Mouse (Mus musculus) myocyte (in vitro differentiated cells): ENCODE results near the gene Cactin. TPM values are rescaled to one million over a fixed set of nuclear protein-coding genes. Genes with fewer than 3 reads are reported as not detected.

ENCODE experiments used
- H3K27me3 ChIP-seq: one replicate; pipeline ENCODE4 v1.6.1; 2011; ENCODE audit not compliant: control insufficient read depth, insufficient read depth, insufficient read length
- H3K36me3 ChIP-seq: one replicate; pipeline ENCODE4 v1.6.1; 2011; ENCODE audit not compliant: control insufficient read depth, insufficient read depth
- H3K4me2 ChIP-seq: one replicate; pipeline ENCODE4 v1.6.1; 2011; ENCODE audit warnings: low read depth, control low read depth
- H3K4me3 ChIP-seq: one replicate; pipeline ENCODE4 v1.5.1; 2011; ENCODE audit warnings: mild to moderate bottlenecking, control low read depth, moderate library complexity
- H3K79me2 ChIP-seq: one replicate; pipeline ENCODE4 v1.6.1; 2011; ENCODE audit not compliant: control insufficient read depth, insufficient read depth
- H3ac ChIP-seq: one replicate; pipeline ENCODE4 v1.6.1; 2011; ENCODE audit not compliant: control insufficient read depth, insufficient read length
- CEBPB ChIP-seq: IDR thresholded peaks from 2 replicates; pipeline ENCODE4 v1.6.1; 2011; ENCODE audit warnings: mild to moderate bottlenecking, moderate library complexity; ENCODE audit not compliant: poor library complexity, insufficient read depth, severe bottlenecking
- E2F4 ChIP-seq: IDR thresholded peaks from one replicate; pipeline ENCODE4 v1.6.1; 2011; ENCODE audit warnings: mild to moderate bottlenecking, control low read depth, moderate library complexity; ENCODE audit not compliant: insufficient read depth
- MAX ChIP-seq: IDR thresholded peaks from one replicate; pipeline ENCODE4 v1.6.1; 2011; ENCODE audit warnings: low read depth, mild to moderate bottlenecking, control low read depth
- MYOD1 ChIP-seq, 3 experiments: IDR thresholded peaks; one replicate each; pipeline ENCODE4 v1.6.1; 2011; ENCODE audit warnings: control low read depth in 2 of 3, low read depth in 2 of 3, mild to moderate bottlenecking in 2 of 3, moderate library complexity in 1 of 3; ENCODE audit not compliant: insufficient read length in 2 of 3, control insufficient read depth in 1 of 3
- MYOG ChIP-seq, 3 experiments: IDR thresholded peaks; one replicate each; pipeline ENCODE4 v1.6.1; 2011; ENCODE audit warnings: control low read depth in 2 of 3, low read depth in 2 of 3, mild to moderate bottlenecking in 2 of 3; ENCODE audit not compliant: insufficient read length in 2 of 3, control insufficient read depth in 1 of 3, insufficient read depth in 1 of 3
- POLR2A ChIP-seq: IDR thresholded peaks from one replicate; pipeline ENCODE4 v1.6.1; 2011; ENCODE audit warnings: low read depth, mild to moderate bottlenecking, control low read depth, moderate library complexity; ENCODE audit not compliant: insufficient read length
- POLR2AphosphoS2 ChIP-seq: IDR thresholded peaks from one replicate; pipeline ENCODE4 v1.6.1; 2011; ENCODE audit warnings: low read depth, control low read depth; ENCODE audit not compliant: insufficient read length
- REST ChIP-seq: IDR thresholded peaks from one replicate; pipeline ENCODE4 v1.6.1; 2011; ENCODE audit warnings: mild to moderate bottlenecking, control low read depth, moderate library complexity; ENCODE audit not compliant: insufficient read depth, insufficient read length
- SRF ChIP-seq: IDR thresholded peaks from one replicate; pipeline ENCODE4 v1.6.1; 2011; ENCODE audit warnings: low read depth; ENCODE audit not compliant: control insufficient read depth, insufficient read length
- TCF12 ChIP-seq: IDR thresholded peaks from one replicate; pipeline ENCODE4 v1.6.1; 2011; ENCODE audit warnings: mild to moderate bottlenecking, control low read depth; ENCODE audit not compliant: poor library complexity, insufficient read depth, severe bottlenecking
- TCF3 ChIP-seq: IDR thresholded peaks from one replicate; pipeline ENCODE4 v1.6.1; 2011; ENCODE audit warnings: low read depth, control low read depth; ENCODE audit not compliant: insufficient read length
- USF1 ChIP-seq: IDR thresholded peaks from one replicate; pipeline ENCODE4 v1.6.1; 2011; ENCODE audit warnings: low read depth, mild to moderate bottlenecking, control low read depth, moderate library complexity
- polyA plus RNA-seq: library from polyadenylated mRNA; unstranded; fragments of >200 nt; fragmentation: generic; extraction: Trizol; gene quantifications from one replicate; pipeline ENCODE4 v1.2.1, GENCODE M21; 2012; ENCODE audit warnings: missing spikeins

Cactin gene
- polyA plus RNA-seq, 1 experiment = 31.3 TPM

DNA sequence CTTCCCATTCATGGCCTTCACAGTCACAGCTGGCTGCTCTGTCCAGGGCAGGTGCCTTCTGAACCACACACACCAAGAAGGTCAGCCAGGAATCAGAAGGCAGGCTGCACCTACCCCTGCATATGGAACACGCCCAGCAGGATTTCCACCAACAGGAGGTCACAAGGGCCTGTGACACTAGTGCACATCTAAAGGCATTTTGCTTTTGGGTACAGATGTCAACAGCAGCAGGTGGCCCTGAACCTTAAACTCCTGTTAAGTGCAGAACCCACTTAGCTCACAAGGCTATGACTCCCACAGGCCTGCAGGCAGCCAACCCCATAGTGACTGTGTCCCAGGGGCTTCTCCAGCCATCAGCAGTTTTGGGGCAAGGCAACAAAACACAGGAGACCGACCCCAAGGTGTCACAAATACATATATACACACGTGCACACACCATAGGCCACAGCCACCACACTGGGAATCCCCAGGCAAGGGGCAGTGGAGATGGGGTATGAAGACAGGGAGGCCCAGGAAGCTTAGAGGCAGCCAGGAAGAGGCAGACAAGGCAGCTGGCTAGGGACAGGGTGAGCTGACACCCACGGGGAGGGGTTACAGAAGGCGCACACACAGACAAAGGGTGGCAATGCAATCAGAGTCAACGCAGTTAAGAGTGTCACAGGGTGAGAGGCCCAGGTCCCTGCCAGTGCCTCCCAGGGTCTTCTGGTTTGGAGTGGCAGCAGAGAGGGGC, 45.7 kb downstream of the Cactin start:
- Histone ChIP-seq H3K27me3 (no peaks in the 10 kb centered on the region), H3ac (no peak overlapping the region), H3K4me3 (no peak overlapping the region), H3K4me2 (no peak overlapping the region), H3K36me3 (peaks cover 14% of the 10 kb centered on the region), H3K79me2 (no peaks in the 10 kb centered on the region)
- TF ChIP-seq MYOG (IDR thresholded peaks at IDR 0.05; ENCODE audit: control insufficient read depth in 1 of 3, insufficient read depth in 1 of 3, insufficient read length in 2 of 3, low read depth in 2 of 3) = no peak
- peak; percentile 80 for TF ChIP-seq POLR2AphosphoS2
- no peak for TF ChIP-seq SRF
- TF ChIP-seq TCF12 = no peak
- TF ChIP-seq POLR2A = peak; percentile 35
- TF ChIP-seq TCF3 = no peak
- TF ChIP-seq USF1 = no peak

DNA sequence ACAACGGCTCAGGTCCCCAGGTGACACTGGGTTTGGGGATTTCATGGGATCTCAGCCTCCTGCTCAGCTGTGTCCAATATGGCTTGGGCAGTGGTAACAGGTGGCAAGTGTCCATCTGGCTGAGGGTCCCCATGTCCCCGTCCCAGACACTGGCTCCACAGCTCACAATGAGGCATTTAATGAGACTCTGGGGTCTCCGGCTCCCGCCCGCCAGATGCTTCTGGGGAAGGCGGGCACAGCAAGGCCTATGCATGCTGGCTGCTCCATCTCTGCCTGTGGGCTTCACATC, 46.2 kb downstream of the Cactin start:
- H3K4me2 ChIP-seq = no peak overlapping the region
- peaks cover 14% of the 10 kb centered on the region for H3K36me3 ChIP-seq
- H3ac ChIP-seq = no peak overlapping the region
- no peak overlapping the region for H3K4me3 ChIP-seq
- no peaks in the 10 kb centered on the region for H3K27me3 ChIP-seq
- H3K79me2 ChIP-seq = peaks cover 4% of the 10 kb centered on the region
- TF ChIP-seq MYOG (IDR thresholded peaks at IDR 0.05; ENCODE audit: control insufficient read depth in 1 of 3, insufficient read depth in 1 of 3, insufficient read length in 2 of 3, low read depth in 2 of 3) (peak in 1 of 3 experiments; percentile 13), USF1 (no peak), MAX (no peak), POLR2AphosphoS2 (peak; percentile 1), MYOD1 (IDR thresholded peaks at IDR 0.05; ENCODE audit: control insufficient read depth in 1 of 3, insufficient read length in 2 of 3, low read depth in 2 of 3) (no peak), REST (no peak), E2F4 (no peak), TCF12 (no peak), CEBPB (no peak), SRF (no peak), TCF3 (no peak), POLR2A (peak; percentile 29)

DNA sequence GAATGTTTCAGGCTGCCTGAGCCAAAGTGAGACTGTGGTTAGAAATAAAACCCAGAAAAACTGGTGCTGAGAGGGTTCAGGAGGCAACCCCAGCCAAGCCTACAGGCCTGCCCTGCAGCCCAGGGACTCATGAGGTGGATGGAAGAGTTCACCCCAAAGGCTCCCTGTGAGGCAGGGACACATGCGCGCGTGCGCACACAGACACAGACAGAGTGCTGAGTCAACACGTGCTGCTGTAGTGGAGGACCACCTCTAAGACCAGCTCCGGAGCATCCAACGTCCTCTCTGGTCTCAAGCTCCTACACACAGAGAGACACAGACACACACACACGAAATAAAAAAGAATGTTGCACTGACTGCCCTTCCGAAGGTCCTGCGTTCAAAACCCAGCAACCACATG, 54.4 kb downstream of the Cactin start:
- no peaks in the 10 kb centered on the region for H3K36me3 ChIP-seq
- no peaks in the 10 kb centered on the region for H3K27me3 ChIP-seq
- peaks cover 63% of the 10 kb centered on the region for H3K79me2 ChIP-seq
- TF ChIP-seq REST = no peak
- no peak for TF ChIP-seq MAX
- TF ChIP-seq POLR2A = no peak
- TF ChIP-seq SRF = no peak
- no peak for TF ChIP-seq MYOG (IDR thresholded peaks at IDR 0.05; ENCODE audit: control insufficient read depth in 1 of 3, insufficient read depth in 1 of 3, insufficient read length in 2 of 3, low read depth in 2 of 3)
- H3K4me2 ChIP-seq = no peak overlapping the region
- H3ac ChIP-seq = no peak overlapping the region
- no peak overlapping the region for H3K4me3 ChIP-seq

Other genes with a start within 250 kb of the Cactin start
- gene Creb3l3, start 222.2 kb upstream of the Cactin start, polyA plus RNA-seq = 0.14 TPM
- 126 TPM for gene Map2k2, start 215.2 kb upstream of the Cactin start, polyA plus RNA-seq
- 26.1 TPM for gene Zbtb7a, start 185.9 kb upstream of the Cactin start, polyA plus RNA-seq
- gene Pias4, start 153.2 kb upstream of the Cactin start, polyA plus RNA-seq = 43.2 TPM
- gene Eef2, start 144.5 kb upstream of the Cactin start, polyA plus RNA-seq = 3,891 TPM
- 120 TPM for gene Dapk3, start 138.1 kb upstream of the Cactin start, polyA plus RNA-seq
- gene 4930442H23Rik, start 137.3 kb upstream of the Cactin start, polyA plus RNA-seq = 0.12 TPM
- gene Nmrk2, start 119.1 kb upstream of the Cactin start, polyA plus RNA-seq = 52.3 TPM
- 0.11 TPM for gene Atcay, start 90.3 kb upstream of the Cactin start, polyA plus RNA-seq
- gene Zfr2, start 87.9 kb upstream of the Cactin start, polyA plus RNA-seq = 2.3 TPM
- gene Matk, start 68.2 kb upstream of the Cactin start, polyA plus RNA-seq = 0.67 TPM
- 167 TPM for gene Mrpl54, start 54.2 kb upstream of the Cactin start, polyA plus RNA-seq
- 166 TPM for gene Apba3, start 54.1 kb upstream of the Cactin start, polyA plus RNA-seq
- 0.17 TPM for gene Tjp3, start 29.5 kb upstream of the Cactin start, polyA plus RNA-seq
- gene Pip5k1c, start 28.1 kb upstream of the Cactin start, polyA plus RNA-seq = 23.3 TPM
- 0.16 TPM for gene Tbxa2r, start 7.6 kb downstream of the Cactin start, polyA plus RNA-seq
- gene Gipc3, start 22.2 kb downstream of the Cactin start, polyA plus RNA-seq = 0.10 TPM
- gene Hmg20b, start 29.4 kb downstream of the Cactin start, polyA plus RNA-seq = 80.2 TPM
- gene Mfsd12, start 36.4 kb downstream of the Cactin start, polyA plus RNA-seq = 21.7 TPM
- 0.92 TPM for gene 4930404N11Rik, start 44.7 kb downstream of the Cactin start, polyA plus RNA-seq
- gene Fzr1, start 57.4 kb downstream of the Cactin start, polyA plus RNA-seq = 42.0 TPM
- 103 TPM for gene Dohh, start 63.3 kb downstream of the Cactin start, polyA plus RNA-seq
- 1.7 TPM for gene Gm48551, start 63.4 kb downstream of the Cactin start, polyA plus RNA-seq
- gene Gm48552, start 67.9 kb downstream of the Cactin start, polyA plus RNA-seq = 0.73 TPM
- 0.30 TPM for gene Smim24, start 71.9 kb downstream of the Cactin start, polyA plus RNA-seq
- 115 TPM for gene Nfic, start 134.5 kb downstream of the Cactin start, polyA plus RNA-seq
- gene Celf5, start 161.6 kb downstream of the Cactin start, polyA plus RNA-seq = 0.37 TPM
- gene Ncln, start 175.3 kb downstream of the Cactin start, polyA plus RNA-seq = 153 TPM
- gene S1pr4, start 179.0 kb downstream of the Cactin start, polyA plus RNA-seq = not detected
- gene Gna15, start 203.1 kb downstream of the Cactin start, polyA plus RNA-seq = not detected
- gene Gna11, start 224.1 kb downstream of the Cactin start, polyA plus RNA-seq = 58.2 TPM
- gene Aes, start 238.4 kb downstream of the Cactin start, polyA plus RNA-seq = 639 TPM